Mouse (Mus musculus) cortical plate, adult 2 months (tissue): Measurements from ENCODE around the gene Kctd19.

Experiments used
- CTCF ChIP-seq: fragments of 200-500 bp; IDR thresholded peaks from 2 replicates; pipeline ENCODE4 v1.5.1; 2011; ENCODE audit warnings: mild to moderate bottlenecking, control low read depth, low read length; ENCODE audit not compliant: insufficient read depth; ENCODE audit errors: extremely low read depth
- POLR2A ChIP-seq: fragments of 200-500 bp; IDR thresholded peaks from 2 replicates; pipeline ENCODE4 v1.6.1; 2011; ENCODE audit warnings: mild to moderate bottlenecking, low read length, control low read depth; ENCODE audit not compliant: insufficient read depth; ENCODE audit errors: extremely low read depth

DNA sequence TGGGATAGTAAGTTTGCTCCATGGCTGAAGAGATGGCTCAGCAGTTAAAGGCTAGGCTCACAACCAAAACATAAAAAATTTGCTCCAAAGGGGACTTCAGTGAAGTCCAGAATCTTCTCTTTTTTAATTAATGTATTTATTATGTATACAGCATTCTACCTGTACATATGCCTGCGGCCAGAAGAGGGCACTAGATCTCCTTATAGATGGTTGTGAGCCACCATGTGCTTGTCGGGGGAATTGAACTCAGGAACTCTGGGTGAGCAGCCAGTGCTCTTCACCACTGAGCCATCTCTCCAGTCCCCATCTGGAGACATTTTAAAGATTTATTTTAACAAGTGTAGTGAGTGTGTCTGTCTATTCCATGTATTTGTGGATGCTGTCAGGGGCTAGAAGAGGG, 46.2 kb downstream of the Kctd19 start:
- TF ChIP-seq POLR2A (no peak), CTCF (peak; percentile 18; the same call in 1 of the 2 replicates)
